Mouse (Mus musculus) gastrocnemius, adult 2 months (tissue): ENCODE results near the gene Hipk2. TPM values are rescaled to one million over a fixed set of nuclear protein-coding genes. Genes with fewer than 3 reads are reported as not detected.
A peak's percentile ranks its signal among the peaks of the same experiment; 100 is the strongest.
"Not testable (repeated sequence)": the region's sequence is repeated elsewhere in the genome, so short reads cannot be mapped to it uniquely, and the experiment has no call there.

Experiments
- DNase-seq: peaks from one replicate; pipeline ENCODE4 v3.0.0; 2022
- H3K27ac ChIP-seq: fragments of 200-600 bp; 2 replicates; pipeline ENCODE4 v1.8.1; 2022; ENCODE audit warnings: mild to moderate bottlenecking
- H3K4me3 ChIP-seq: fragments of 200-600 bp; 2 replicates; pipeline ENCODE4 v1.8.1; 2022; ENCODE audit warnings: mild to moderate bottlenecking, moderate library complexity
- CTCF ChIP-seq: fragments of 200-600 bp; IDR thresholded peaks from 2 replicates; pipeline ENCODE4 v1.8.1; 2022; ENCODE audit warnings: antibody characterized with exemption, mild to moderate bottlenecking, moderate library complexity
- intact Hi-C: fragments of 180-260 bp; cut with DNase I; formaldehyde crosslinking; loops from one replicate; pipeline ENCODE4 v1.15.1; 2025
- total RNA-seq, 2 experiments: library from RNA; stranded (reverse); gene quantifications; 2 replicates each; pipeline ENCODE4 v1.2.3; 2021

The Hipk2 gene
- total RNA-seq, 2 experiments from 2014 or later, result 56.2 to 120 TPM

DNA sequence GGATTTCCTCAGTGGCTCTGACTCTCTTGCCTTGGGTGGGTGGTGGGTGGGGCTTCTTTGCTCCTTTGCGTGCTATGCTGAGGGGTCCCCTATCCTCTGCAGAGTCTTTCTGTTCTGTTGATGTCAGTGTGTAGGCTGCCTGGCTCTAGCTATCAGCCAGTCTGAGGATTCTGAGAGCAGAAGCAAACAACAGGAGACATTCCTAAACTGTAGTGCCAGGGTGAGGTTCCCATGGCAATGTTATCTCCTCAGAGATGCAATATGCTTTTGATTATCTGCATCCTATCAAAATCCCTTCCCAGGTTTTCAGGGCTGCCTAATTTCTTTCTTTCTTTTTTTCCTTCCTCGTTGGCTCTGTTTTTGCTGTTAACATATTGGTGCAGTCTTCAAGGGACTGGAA lies 193.4 kb downstream of the Hipk2 start:
- TF ChIP-seq CTCF, result no peak
- H3K27ac ChIP-seq, result no peak overlapping the region
- intact Hi-C loops, result no loop called here
- H3K4me3 ChIP-seq, result no peak overlapping the region
- DNase-seq, result no peak

DNA sequence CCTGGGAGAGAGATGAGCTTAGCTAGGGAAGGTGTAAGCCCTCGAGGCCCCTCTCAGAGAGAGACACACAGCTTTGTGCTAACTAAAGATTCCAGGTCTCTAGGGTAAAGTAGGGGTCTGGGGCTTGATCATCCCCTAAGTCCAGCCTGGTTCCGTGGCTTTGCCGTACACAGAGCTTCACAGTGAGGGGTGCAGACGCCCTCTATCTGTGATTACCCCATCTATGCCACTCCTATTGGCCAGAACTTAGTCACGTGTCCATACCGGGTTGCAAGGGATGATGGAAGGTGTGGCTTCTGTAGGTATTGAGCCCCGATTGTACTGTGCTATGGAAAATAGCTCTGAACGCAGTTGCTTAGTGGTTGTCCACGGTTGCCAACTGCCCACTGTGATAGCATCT lies 198.3 kb downstream of the Hipk2 start:
- no peak overlapping the region for H3K27ac ChIP-seq
- intact Hi-C loops, result no loop called here
- no peak for DNase-seq
- no peak overlapping the region for H3K4me3 ChIP-seq
- no peak for TF ChIP-seq CTCF

DNA sequence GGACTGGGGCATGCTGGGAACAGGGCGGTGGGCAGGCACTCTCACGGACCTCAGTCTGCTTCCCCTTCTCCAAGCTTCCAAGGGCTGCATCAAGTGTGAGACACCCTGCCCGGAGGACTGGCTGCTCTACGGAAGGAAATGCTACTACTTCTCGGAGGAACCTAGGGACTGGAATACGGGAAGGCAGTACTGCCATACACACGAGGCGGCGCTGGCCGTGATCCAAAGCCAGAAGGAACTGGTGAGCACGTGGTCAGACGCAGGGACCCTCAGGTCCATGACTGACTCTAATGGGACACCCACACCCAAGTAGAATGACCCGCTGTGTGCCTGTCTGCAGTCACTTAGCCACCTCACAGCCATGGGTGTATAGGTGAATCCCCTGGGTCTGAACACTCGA lies 199.2 kb downstream of the Hipk2 start:
- intact Hi-C loops, result no loop called here
- no peak for TF ChIP-seq CTCF
- no peak for DNase-seq
- H3K4me3 ChIP-seq, result no peak overlapping the region
- no peak overlapping the region for H3K27ac ChIP-seq

DNA sequence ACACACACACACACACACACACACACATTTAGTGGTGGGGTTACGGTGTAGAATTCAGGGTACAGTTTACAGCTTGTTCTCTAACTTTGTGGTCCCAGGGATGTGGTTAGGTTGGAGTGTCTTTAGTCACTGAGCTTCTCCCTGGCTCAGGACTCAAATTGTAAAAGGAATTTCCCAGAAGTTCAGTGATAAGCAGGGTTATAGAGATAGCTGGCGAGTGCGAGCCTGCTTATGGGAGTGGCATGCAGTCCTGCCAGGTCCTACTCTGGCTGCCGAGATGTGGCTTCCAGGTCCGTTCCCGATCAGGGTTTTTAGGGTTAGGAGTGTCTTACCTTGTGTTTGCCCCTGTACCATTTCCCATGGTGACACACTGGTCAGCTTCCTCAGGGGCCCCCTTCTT lies 199.7 kb downstream of the Hipk2 start:
- DNase-seq, result no peak
- no peak overlapping the region for H3K4me3 ChIP-seq
- no peak overlapping the region for H3K27ac ChIP-seq
- intact Hi-C loops, result no loop called here
- TF ChIP-seq CTCF, result no peak

DNA sequence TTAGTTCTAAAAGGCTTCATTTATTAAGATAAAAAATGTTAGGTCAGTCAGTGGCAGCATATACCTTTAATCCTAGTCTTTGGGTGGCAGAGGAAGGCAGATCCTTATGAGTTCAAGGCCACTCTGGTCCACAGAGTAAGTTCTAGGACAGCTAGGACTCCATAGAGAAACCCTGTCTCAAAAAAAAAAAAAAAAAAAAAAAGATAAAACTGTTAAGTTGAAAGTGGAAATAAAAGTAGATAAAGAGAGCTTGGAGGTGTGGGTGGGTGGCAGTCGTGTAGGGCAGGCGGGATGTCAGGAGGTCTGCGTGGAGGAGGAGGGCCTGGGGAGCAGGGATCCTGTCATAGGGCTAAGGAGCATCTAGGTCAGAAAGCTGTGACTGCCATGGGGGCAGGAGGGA lies 204.0 kb downstream of the Hipk2 start:
- Histone ChIP-seq H3K27ac (no peak overlapping the region), H3K4me3 (no peak overlapping the region)
- intact Hi-C loops, result no loop called here
- no peak for TF ChIP-seq CTCF
- DNase-seq, result no peak

DNA sequence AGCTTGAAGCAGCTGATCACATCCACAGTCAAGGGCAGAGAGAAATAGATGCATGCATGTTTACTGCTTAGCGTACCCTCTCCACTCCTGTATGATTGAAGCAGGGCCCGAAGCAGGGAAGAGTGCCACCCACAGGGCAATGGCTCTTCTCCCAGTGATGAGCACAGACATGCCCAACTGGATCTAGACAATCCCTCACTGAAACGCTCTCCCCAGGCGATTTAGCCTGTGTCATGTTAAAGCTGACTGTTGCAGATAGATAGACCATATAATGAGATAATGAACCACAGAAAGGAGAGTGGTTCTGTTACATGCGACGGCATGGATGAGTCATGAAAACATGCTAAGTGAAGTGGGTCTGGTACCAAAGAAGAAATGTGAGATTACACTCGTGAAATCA lies 204.7 kb downstream of the Hipk2 start:
- TF ChIP-seq CTCF, result no peak
- DNase-seq, result no peak
- intact Hi-C loops, result no loop called here

DNA sequence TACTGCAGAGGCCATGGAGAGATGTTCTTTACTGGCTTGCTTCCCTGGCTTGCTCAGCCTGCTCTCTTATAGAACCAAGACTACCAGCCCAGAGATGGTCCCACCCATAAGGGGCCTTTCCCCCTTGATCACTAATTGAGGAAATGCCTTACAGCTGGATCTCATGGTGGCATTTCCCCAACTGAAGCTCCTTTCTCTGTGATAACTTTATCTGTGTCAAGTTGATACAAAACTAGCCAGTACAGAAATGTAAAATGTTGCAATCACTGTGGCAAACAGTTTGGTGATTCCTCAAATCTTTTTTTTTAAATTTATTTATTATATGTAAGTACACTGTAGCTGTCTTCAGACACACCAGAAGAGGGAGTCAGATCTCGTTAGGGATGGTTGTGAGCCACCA lies 205.5 kb downstream of the Hipk2 start:
- intact Hi-C loops, H3K27ac ChIP-seq, DNase-seq, H3K4me3 ChIP-seq: not testable (repeated sequence)

More for the DNA sequence above, 204.7 kb downstream of the Hipk2 start:
- no peak overlapping the region for H3K4me3 ChIP-seq
- no peak overlapping the region for H3K27ac ChIP-seq

DNA sequence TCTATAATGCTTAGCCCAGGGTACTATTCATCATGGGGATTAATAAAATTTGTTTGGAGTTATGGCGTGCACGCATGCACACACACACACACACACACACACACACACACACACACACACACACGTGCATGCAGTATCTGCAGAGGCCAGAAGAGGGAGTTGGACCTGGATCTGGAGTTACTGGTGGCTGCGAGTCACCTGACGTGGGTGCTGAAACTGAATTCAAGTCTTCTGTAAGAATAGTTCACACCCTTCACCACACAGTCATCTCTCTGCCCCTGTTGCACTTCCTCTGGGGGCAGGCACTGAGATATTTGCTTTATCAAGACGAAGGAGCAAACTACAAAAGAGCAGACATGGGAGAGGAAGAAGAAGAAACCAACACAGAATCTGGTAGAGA lies 206.4 kb downstream of the Hipk2 start:
- DNase-seq, result no peak
- intact Hi-C loops, result no loop called here

DNA sequence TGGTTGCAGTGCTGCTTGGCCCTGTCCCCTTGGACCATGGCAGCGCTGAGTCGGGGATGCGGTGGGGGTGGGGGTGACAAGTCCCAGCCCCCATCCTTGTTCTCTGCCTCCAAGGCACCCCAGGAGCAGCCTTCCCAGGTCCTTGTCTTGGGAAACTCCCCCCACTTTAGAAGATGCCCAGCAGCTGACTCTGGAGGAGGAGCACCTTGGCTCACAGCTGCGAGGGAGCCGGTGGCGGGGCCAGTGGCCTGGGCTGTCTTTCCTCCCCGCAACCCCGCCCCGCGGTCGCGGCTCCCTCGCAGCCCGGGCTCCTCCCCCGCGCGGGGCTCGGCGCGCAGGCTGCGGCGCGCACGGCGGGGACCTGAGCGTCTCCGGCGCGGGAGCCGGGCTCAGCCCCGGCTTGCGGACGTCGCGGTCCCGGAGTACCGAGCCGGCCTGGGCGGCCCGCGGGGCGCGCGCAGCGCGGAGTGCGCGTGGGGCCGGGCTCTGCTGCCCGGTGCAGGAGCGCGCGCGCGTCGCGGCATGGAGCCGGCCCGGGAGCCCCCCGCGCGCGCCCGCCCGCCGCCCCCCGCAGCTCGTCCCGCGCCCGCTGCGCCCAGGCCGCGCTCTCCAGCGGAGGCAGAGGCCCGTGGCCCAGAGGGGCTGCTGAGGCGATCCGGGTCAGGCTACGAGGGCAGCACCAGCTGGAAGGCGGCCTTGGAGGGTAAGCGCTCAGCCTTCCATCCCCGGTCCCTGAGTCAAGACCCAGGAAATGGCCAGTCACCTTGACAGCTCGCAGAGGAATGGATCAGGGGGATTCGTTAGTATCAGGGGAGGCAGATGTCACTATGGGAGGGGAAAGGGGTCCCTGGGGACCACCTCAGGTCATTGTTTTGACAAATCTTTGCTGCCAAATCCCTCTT lies 213.0 kb downstream of the Hipk2 start, which contains the start of gene Clec2l:
Gene Clec2l (plus strand): TSS at position 356 of the 902 bp plus-strand sequence.
- Histone ChIP-seq H3K4me3 (peak within 1 kb of the TSS; percentile 66), H3K27ac (no peak within 1 kb of the TSS)
- intact Hi-C loops, result no loop called here
- TF ChIP-seq CTCF, result no peak
- peak; percentile 63 for DNase-seq

More for the DNA sequence above, 206.4 kb downstream of the Hipk2 start:
- no peak for TF ChIP-seq CTCF
- no peak overlapping the region for H3K4me3 ChIP-seq
- no peak overlapping the region for H3K27ac ChIP-seq

DNA sequence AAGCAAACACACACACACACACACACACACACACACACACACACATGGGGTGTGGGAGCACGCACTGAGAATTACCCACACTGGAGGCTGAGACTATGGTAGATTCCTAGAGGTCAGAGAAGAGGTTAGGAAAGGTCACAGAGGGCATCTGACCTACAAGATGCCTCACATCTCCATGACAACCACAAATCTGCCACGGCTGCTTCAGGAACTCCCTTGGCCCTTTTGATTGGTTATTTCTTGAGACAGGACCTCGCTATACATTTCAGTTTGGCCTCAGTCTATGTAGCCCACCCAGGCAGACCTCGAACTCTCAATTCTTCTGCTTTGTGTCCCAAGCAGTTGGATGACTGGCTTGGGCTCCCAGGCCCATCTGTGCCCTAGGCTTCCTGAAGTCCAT lies 214.3 kb downstream of the Hipk2 start:
- TF ChIP-seq CTCF, result no peak
- intact Hi-C loops, result no loop called here

DNA sequence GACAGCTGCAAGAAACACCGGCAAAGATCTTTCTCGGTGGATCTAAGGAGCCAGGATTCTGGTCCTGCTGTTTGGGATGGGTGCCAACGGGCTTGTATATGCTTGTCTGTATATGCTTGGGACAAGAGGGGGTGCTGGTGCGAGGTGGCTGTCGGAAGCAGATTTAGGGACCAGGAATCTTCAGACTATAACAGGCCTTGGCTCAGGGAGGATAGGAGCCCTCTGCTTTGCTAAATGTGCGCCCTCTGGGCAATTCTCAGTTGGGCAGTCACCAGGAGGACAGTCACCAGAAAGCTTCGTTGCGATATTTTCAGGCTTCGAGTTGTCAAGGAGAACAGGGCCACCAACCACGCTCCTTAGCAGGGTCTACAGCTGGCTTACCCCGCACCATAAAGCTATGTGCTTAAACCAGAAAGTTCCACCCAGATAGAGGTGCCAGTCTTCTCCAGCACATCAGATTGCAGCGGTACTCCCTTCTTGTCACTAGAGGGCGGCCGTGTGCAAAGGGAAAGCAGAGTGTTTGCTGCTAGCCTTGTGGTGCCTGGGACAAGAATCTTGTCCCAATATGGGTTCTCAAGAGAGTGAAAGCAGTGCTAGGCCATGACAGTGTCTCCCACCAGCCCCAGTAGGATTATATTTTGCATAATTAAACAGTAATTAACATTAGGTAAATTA lies 225.6 kb downstream of the Hipk2 start:
- TF ChIP-seq CTCF, result peak; percentile 97
- H3K27ac ChIP-seq, result no peak overlapping the region

More for the DNA sequence above, 214.3 kb downstream of the Hipk2 start:
- Histone ChIP-seq H3K4me3 (no peak overlapping the region), H3K27ac (no peak overlapping the region)
- no peak for DNase-seq

DNA sequence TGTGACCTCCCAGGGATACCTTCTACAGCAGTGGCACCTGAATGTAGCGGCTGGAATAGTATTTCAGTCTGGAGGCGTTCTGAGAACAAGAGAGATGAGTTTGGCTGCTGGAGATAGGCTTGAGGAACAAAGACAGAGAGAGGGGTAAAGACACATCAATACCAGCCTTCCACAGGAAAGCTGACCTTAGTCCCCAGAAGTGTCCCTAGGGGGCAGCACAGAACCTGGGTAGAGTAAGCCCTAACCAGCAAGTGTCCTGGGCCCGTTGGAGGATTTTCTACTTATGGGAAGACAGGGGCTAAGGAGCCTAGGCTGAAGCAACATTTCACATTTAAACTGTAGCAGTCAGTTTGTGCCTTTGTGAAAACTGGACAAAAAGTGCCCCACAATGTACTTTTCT lies 226.4 kb downstream of the Hipk2 start:
- no peak overlapping the region for H3K27ac ChIP-seq
- intact Hi-C loops, result no loop called here
- H3K4me3 ChIP-seq, result no peak overlapping the region
- TF ChIP-seq CTCF, result peak; percentile 28; the same call in 1 of the 2 replicates
- no peak for DNase-seq

More for the DNA sequence above, 225.6 kb downstream of the Hipk2 start:
- peak; percentile 74 for DNase-seq
- intact Hi-C loops, result loop anchor here (1.0 to 5.0 kb wide), 2 partner anchors 45 to 417 kb away; no protein-coding TSS in a partner anchor
- no peak overlapping the region for H3K4me3 ChIP-seq

Other genes with a start within 250 kb of the Hipk2 start
- gene Klrg2, start 238.9 kb downstream of the Hipk2 start, total RNA-seq, result under 1 TPM in 1 of 2 experiments, not detected in 1; 0.17 TPM
- under 1 TPM in 1 of 2 experiments, not detected in 1; 0.22 TPM for gene Clec2l, start 213.1 kb downstream of the Hipk2 start, total RNA-seq
- under 1 TPM; 0.64 to 0.79 TPM for gene Tbxas1, start 761 bp downstream of the Hipk2 start, total RNA-seq
- 1 to 10 TPM; 3.6 to 4.0 TPM for gene Parp12, start 242.2 kb upstream of the Hipk2 start, total RNA-seq